Mouse (Mus musculus) bone marrow macrophage, adult 2 months (primary cell): ENCODE measurements around the gene Wscd1.

ENCODE experiments used
- CTCF ChIP-seq: IDR thresholded peaks from 2 replicates; pipeline ENCODE4 v1.5.1; 2012; ENCODE audit warnings: low read depth, mild to moderate bottlenecking, low read length, moderate library complexity
- POLR2A ChIP-seq: IDR thresholded peaks from 2 replicates; pipeline ENCODE4 v1.6.1; 2012; ENCODE audit warnings: mild to moderate bottlenecking, low read depth, low read length, borderline replicate concordance

- no peak for TF ChIP-seq POLR2A
- no peak for TF ChIP-seq CTCF
Observed at GRCm38 (mm10) chr11:71765335-71765734, 15.6 kb downstream of the Wscd1 start.
